Mouse (Mus musculus) spleen, adult 2 months (tissue): Measurements from ENCODE around the gene Plcg2.

ENCODE experiments used
- CTCF ChIP-seq: fragments of 200-500 bp; IDR thresholded peaks from 2 replicates; pipeline ENCODE4 v1.5.1; 2011; ENCODE audit warnings: mild to moderate bottlenecking, inconsistent platforms; ENCODE audit not compliant: insufficient read depth, insufficient read length, insufficient replicate concordance; ENCODE audit errors: extremely low read depth
- POLR2A ChIP-seq: fragments of 200-500 bp; IDR thresholded peaks from 2 replicates; pipeline ENCODE4 v1.6.1; 2011; ENCODE audit warnings: low read depth, low read length, inconsistent platforms

DNA sequence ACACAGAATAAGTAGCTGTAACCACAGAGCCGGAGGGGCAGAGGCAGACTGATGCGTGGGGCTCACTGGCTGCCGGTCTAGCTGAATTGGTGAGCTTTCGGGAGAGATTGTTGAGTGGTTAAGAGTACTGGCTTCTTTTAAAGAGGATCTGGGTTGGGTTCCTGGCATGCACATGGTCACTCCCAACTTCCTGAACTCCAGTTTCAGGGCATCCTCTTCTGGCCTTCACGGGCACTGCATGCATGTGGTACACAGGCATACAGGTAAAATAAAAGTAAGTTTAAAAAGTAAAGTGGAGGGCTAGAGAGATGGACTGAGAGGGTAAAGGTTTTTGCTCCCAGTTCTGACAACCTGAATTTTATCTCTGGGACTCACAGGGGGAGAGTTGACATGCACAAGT, 52.4 kb downstream of the Plcg2 start:
- TF ChIP-seq POLR2A: no peak
- no peak for TF ChIP-seq CTCF
